Mouse (Mus musculus) mouse embryonic stem cell (cell line): ENCODE measurements around the gene Mef2d.

Experiments used
- in situ Hi-C, 2 experiments: fragments of 300-500 bp; cut with MboI; formaldehyde crosslinking; loops; 1 replicate in 1 of 2; 3 replicates in 1 of 2; pipeline ENCODE4 v1.14.3; 2019 to 2020; ENCODE audit warnings: low sequenced_read_pairs in 2 of 2, low pct_unique_long_range_greater_than_20kb in 1 of 2, mixed read lengths in 1 of 2; ENCODE audit not compliant: unreplicated experiment in 1 of 2

Mef2d gene

GRCm38 (mm10) chr3:88200161-88200971, 58.2 kb downstream of the Mef2d start:
- in situ Hi-C loops = no loop called here

DNA sequence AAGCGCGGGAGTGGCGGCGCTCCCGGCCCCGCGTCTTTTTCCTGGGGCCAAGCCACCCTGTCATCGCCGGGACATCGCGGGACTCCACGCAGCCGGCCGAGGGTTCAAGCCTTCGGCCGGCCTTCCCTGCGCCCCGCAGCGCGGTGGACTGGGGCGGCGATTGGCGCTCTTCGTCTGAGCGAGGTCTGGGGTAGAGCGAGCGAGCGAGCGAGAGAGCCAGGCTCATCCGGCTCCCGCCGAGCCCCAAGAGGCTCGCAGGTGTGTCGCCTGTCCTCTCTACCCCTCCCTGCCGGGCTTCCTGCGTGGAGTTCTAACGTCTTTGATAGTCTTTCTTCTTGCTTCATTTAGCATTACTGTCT, 58.8 kb downstream of the Mef2d start:
- in situ Hi-C loops = no loop called here

DNA sequence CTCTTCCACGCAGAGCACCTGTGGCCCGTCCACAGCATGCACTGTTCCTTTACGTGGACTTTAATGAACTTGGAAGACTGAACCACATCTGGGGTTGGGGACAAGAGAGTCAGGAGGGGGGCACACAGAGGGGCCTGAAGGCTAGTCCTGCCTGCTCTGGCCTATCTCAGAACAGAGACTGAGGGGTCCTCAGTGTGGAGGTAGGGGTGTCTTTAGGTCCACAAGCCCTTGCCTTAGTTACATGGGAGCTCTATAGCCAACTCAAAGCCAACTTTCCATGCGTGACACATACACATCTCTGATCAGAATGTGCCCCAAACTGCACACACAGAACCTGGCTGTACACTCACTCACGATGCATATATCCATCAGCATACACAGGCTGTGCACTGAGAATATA, 59.5 kb downstream of the Mef2d start:
- in situ Hi-C loops = no loop called here

GRCm38 (mm10) chr3:88202986-88203385, 60.8 kb downstream of the Mef2d start:
- in situ Hi-C loops = no loop called here

DNA sequence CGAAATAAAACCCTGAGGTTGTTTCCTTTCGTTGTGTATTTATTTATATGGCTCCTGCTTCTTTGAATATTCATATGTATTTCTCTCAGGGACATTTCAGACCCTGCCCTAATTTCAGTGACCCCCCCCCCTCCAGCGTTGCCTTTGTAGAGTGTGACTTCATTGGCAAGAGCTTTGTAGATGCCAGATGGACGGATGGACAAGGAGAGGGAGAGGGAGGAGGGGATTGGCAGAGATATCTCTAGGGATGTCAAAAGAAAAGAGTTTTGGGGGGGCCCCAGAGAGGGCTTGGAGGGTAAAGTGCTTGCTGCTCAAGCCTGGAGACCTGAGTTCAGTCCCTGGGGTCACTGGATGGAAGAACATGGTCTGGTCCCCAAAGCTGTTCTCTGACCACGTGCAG, 61.3 kb downstream of the Mef2d start:
- in situ Hi-C loops = no loop called here

DNA sequence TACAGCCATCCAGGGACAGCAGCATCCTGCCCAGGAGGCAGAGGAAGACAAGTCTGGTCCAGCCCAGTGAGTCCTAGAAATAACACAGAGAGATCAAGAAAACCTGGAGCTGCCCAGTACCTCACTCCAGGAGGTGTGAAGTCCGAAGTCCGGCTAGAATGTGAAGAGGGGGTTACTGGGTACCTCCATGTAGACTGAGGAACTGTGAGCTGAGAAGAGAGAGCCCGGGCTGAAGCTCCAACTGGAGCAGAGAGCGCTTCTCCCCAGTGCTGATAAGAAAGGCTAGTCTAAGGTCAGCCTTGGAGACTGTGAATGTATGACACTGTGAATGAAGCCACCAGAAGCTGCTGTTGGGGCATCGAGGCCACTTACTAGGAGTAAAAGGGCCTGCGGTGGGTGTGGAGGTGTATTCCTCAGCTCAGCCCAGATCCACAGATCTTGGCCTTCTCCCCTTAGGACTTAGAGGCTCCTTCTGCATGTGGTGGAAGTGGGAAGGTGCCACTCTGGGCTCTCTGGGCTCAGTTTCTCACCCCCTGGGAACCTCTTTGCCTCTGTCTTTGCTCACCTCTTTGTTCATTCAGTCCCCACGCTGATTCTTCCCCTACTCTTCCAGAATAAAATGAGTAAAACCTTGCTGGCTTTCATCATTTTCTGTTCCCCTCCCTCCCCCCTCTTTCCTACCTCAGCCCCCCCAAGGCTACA, 62.0 kb downstream of the Mef2d start:
- in situ Hi-C loops = no loop called here

GRCm38 (mm10) chr3:88204751-88205150, 62.6 kb downstream of the Mef2d start:
- in situ Hi-C loops = no loop called here

DNA sequence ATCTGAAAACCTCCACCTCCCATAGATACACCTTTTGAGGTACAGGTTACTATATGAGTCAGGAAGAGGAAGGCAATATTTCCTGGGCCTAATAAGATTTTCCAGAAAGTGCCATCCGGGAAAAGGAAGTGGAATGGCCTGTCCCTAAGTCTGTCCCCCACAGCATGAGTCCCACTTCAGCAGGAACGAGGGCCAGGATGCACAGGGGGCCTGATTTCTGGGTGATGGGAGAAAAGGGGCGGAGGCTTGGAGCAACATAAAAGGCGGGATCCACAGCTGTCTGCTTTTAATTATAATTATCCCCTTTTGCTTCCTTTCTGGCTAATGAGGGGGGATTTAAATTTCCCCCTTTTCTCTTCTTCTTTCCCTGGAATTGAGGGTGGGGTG, 63.0 kb downstream of the Mef2d start:
- in situ Hi-C loops = no loop called here

GRCm38 (mm10) chr3:88205563-88206491, 63.7 kb downstream of the Mef2d start:
- in situ Hi-C loops = no loop called here

DNA sequence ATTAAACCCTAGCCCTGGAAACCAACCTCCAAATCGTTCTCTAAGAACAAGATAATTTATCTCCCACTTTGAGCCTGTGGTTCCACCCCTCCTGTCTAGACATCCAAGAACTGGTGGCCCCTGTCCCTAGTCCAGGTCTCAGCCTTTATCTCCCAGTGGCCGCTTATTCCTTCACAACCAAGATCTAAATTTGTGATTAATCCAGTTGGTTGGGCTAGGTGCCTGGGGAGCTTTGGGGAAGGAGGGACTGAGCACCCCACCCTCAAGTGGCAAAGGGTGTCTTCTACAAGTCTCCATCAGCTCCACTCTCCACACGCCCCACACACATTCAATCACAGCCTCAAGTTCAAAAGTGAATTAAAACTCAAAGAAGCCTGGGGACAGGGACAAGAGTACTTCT, 64.3 kb downstream of the Mef2d start:
- in situ Hi-C loops = no loop called here

DNA sequence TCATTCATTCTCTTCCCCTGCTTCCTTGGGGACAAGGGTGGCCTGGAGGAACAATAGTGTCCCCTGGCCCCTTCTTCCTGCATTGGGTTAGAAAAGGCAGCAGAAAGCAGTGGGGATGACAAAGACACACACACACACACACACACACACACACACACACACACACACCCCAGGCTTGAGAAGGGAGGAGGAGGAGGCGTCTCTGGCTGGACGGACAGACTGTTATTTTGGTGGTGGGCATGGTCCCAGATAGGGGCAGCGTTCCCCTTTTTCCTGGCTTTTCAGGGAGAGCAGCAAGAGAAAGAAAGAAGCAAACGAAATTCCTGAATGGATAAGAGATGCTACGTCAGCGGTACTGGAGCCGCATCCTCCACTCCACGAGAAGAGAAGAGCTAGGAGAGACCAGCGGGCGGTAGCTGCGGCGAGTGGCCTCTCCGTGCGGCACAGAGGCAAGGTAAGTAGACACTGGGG, 64.8 kb downstream of the Mef2d start:
- in situ Hi-C loops = no loop called here

DNA sequence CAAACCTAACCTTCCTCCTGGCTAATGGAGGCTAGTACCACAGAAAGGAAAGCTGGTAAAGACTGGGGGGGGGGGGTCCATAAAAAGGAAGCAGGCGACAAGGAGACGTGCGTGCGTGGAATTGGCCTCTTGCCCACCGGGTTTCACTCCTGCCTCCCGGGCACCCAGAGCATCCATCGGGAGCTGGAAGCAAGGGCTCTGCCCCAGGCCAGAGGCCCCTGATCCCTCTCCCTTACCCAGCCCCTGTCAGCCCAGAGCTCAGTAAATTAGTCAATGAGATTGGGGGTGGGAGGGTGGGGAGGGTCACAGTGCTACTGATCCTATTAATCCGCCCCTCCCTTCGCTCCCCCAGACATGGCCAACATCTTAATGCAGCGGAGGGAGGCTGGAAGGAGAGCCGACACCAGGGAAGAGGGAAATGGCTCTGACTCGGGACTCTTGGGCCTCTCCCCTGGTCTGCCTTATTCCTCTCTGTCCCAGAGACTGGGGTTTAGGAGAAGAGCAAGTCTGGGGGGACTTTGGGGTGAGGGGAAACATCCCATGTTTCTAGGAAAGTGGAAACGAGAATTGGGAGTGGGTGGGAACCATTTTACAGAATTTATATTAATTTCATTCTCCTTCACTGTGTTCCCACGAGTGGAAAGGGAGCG, 65.4 kb downstream of the Mef2d start:
- in situ Hi-C loops = no loop called here

DNA sequence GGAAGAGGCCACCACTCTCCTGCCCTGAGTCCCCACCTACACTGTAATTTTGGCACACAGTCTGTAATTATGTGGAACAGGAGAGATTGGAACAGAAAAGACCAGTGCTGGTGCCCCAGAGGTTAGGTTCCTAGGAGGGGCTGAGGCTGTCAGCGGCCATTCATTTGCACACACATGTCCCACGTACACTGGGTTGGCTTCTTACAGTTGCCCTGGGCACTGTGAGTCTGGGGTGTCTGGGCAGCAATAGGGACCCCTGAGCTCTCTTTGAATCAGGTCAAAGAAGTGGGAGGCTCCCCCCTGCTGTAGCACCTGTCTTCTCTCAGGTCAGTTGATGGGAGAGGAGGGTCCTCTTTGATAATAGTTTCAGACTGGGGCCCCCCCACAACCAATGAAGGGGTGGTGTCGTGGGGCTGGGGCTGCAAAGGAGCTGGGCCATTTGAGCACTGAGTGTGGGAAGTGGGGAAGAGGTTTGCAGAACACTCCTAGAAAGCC, 66.1 kb downstream of the Mef2d start:
- in situ Hi-C loops = no loop called here

GRCm38 (mm10) chr3:88209306-88209705, 67.1 kb downstream of the Mef2d start:
- in situ Hi-C loops = no loop called here

GRCm38 (mm10) chr3:88210121-88210520, 67.9 kb downstream of the Mef2d start:
- in situ Hi-C loops = no loop called here

DNA sequence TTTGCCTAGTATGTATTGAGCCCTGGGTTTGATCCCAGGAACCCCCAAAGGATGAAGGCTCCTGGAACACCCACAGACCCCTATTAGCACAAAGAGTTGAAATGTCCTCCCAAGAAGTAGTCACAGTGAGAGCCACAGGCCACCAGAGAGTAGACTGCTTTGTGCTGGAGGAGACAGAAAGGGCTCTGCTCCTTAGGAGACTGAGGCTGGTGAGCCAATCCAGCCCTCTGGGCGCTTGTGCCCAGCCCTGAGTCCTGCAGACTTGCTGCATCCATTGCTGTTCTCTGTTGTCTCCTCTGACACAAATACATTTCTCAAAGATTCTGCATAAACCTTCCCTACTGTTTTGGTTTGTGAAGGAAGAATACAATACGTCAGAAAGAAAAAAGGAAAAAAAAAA, 68.7 kb downstream of the Mef2d start:
- in situ Hi-C loops = no loop called here

- in situ Hi-C loops = no loop called here
Measured at GRCm38 (mm10) chr3:88212356-88212755, 70.2 kb downstream of the Mef2d start.

DNA sequence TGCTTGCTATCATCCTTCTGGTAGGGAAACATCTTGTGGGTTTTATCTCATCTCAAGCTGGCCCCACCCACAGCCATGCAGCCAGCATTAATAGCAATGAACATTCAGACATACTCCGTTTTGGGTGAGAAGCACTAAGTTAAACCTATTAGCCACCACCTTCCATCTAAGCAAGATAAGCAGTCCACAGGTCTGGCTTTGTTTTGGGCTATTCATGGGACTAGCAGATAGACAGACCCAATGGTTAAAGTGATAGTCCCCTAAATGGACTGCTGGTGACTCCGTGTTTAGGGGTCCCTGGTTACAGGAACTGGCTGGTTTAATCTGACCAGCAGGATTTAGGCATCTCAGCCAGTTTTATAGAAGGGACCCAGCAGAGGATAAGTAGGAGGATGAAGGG, 70.8 kb downstream of the Mef2d start:
- in situ Hi-C loops = no loop called here
